Mouse (Mus musculus): ENCODE results near the gene Epas1. TPM values are rescaled to one million over a fixed set of nuclear protein-coding genes. Genes with fewer than 3 reads are reported as not detected.

Gene Epas1
- polyA plus RNA-seq (2015; fragmentation: Nextera tagmentation; extraction: Ambion mirVana) = 4.6 and 5.0 TPM in 2 replicates

DNA sequence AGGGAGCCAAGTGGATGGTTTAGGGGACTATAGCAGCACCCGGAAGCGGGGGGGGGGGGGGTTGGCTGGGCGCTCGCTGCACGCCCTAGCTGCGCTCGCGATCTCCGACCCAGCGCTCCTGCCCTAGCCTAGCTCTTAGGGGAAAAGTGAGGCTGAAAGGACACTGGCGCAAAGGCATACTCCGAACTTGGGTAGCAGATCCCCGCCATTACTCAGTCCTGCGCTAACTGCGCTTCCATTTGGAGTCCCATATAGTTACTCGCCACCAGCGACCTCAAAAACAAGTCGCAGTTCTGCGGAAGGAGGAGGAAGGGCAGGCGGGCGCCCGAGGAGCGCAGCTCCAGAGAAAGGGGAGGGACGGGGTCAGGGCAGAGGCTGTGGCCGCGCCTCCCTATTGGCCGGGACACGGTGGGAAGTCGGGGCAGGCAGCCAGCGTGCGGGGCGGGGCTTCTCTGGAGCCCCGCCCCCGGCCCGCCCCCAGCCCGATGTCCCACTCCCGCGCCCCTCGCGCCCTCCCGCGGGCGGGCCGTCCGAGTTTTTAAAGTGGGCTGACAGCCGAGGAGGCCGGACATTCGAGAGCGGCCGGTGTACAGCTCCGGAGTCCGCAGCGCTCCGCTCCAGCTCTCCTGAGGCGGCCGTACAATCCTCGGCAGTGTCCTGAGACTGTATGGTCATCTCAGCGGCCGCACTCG lies at the start of gene Epas1:
Gene Epas1 (plus strand): TSS at position 571 of the 692 bp plus-strand sequence.

Other genes starting within 250 kb of the Epas1 start
- gene Gm10309, start 248.5 kb upstream of the Epas1 start, polyA plus RNA-seq (2015; fragmentation: Nextera tagmentation; extraction: Ambion mirVana) = 0.12 and 0.26 TPM in 2 replicates
- not detected in 2 replicates for gene Tmem247, start 163.6 kb downstream of the Epas1 start, polyA plus RNA-seq (2015; fragmentation: Nextera tagmentation; extraction: Ambion mirVana)
- not detected in 2 replicates for gene Atp6v1e2, start 194.2 kb downstream of the Epas1 start, polyA plus RNA-seq (2015; fragmentation: Nextera tagmentation; extraction: Ambion mirVana)
- 23.3 and 25.7 TPM in 2 replicates for gene Rhoq, start 209.4 kb downstream of the Epas1 start, polyA plus RNA-seq (2015; fragmentation: Nextera tagmentation; extraction: Ambion mirVana)